Mouse (Mus musculus): ENCODE data around the gene Dtd1. TPM values are rescaled to one million over a fixed set of nuclear protein-coding genes. Genes with fewer than 3 reads are reported as not detected.
A peak's percentile ranks its signal among the peaks of the same experiment; 100 is the strongest.

Dtd1 gene
- polyA plus RNA-seq, 1 experiment from 2014 or later, result 51.0 TPM

DNA sequence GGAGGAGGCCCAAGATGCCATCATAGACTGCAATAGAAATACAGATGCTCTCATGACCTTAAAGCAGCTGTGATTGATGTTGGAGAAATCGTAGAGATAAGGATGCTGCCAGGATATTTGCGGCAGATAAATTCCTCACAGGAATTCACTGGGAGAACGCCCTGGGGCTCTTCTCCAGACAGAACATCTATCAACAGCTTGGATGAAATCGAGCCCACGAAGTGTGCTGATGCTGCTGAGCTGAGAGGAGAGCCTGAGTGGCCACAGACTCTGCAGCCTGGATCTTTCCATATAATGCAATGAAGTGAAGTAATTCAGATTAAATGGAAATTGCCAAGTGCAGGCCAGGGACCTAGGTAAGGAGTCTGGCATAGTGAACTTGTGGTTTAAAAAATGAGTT, 181.0 kb downstream of the Dtd1 start:
- H3K9ac ChIP-seq, result no peak overlapping the region

DNA sequence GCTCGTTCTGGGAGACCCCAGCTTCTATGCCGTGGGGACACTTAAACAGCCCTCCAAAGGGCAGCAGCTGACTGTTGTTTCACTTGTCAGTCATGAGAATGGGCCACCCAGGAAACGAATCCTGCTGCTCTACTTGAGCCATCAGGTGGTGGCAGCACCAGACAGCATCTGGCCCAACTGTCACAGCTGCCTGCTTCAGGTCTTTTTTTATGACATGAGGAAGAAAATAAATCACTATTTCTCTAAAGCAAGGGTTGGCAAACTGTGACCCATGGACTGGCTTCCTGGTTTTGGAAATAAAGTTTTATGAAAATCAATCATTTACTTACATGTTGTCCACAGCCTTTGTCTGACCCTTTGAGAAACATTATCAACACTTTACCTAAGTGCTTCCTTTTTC, 182.2 kb downstream of the Dtd1 start:
- Histone ChIP-seq H3K36me3 (no peaks in the 10 kb centered on the region), H3K4me2 (replicated peaks) (no peak overlapping the region), H3K27ac (no peak overlapping the region), H3K4me3 (replicated peaks) (no peak overlapping the region), H3K9ac (no peak overlapping the region), H3K4me1 (replicated peaks) (no peaks in the 10 kb centered on the region), H3K27me3 (replicated peaks) (no peaks in the 10 kb centered on the region), H3K9me3 (no peaks in the 10 kb centered on the region)
- WGBS, result 55% methylated on average over 3 of the region's 3 CpGs
- no peak for ATAC-seq

More for the DNA sequence above, 181.0 kb downstream of the Dtd1 start:
- WGBS, result 36% methylated on average over 5 of the region's 5 CpGs
- no peaks in the 10 kb centered on the region for H3K36me3 ChIP-seq
- no peak overlapping the region for H3K4me3 ChIP-seq (replicated peaks)
- H3K27me3 ChIP-seq (replicated peaks), result no peaks in the 10 kb centered on the region
- 0 out of 2 replicates have a peak, but pooled peaks have one; percentile 34 for ATAC-seq
- no peaks in the 10 kb centered on the region for H3K9me3 ChIP-seq
- H3K4me2 ChIP-seq (replicated peaks), result no peak overlapping the region
- no peak overlapping the region for H3K27ac ChIP-seq
- H3K4me1 ChIP-seq (replicated peaks), result no peaks in the 10 kb centered on the region

DNA sequence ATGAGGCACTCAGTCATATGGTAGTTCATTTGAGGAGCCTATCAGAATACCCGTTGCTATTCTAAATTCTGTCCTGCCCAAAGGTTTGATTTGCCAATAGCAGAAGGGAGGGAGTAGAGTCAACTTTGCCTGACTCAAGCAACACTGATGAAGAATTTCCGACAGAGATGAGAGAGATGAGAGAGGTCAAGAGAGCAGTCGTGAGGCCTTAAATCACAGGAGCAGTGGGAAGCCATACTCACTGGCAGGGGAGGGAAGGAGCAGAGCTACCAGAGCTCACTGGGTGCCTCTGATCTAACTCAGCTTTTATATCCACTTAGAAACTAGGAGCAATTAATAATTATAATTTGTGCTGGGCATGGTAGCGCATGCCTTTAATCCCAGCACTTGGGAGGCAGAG, 182.8 kb downstream of the Dtd1 start:
- H3K27me3 ChIP-seq (replicated peaks), result no peaks in the 10 kb centered on the region
- no peak overlapping the region for H3K4me3 ChIP-seq (replicated peaks)
- H3K4me2 ChIP-seq (replicated peaks), result no peak overlapping the region
- H3K9me3 ChIP-seq, result no peaks in the 10 kb centered on the region
- no peaks in the 10 kb centered on the region for H3K36me3 ChIP-seq
- no peak overlapping the region for H3K27ac ChIP-seq
- H3K9ac ChIP-seq, result no peak overlapping the region
- no peaks in the 10 kb centered on the region for H3K4me1 ChIP-seq (replicated peaks)
- no peak for ATAC-seq
- 56% methylated on average over 4 of the region's 4 CpGs for WGBS

DNA sequence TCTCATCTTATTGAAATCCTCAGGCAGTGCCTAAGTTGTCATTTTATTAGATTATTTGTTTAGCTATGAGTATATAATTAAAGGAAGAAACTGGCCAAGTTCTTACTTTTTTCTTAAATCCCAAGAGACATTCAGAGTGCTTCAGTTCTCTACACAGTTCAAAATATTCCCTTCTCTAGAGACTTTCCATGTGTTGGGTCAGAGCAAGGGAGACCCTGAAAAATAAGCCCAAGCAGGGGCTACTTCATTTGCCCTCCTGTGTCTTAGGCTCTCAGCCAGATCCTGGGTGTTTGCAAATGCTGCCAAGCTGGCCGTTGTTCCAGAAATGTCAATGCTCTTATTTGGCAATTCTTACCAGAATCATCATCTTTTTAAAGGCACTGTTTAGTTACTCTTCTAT, 183.5 kb downstream of the Dtd1 start:
- WGBS, result 72% methylated on average over 1 of the region's 1 CpGs
- Histone ChIP-seq H3K4me1 (replicated peaks) (no peaks in the 10 kb centered on the region), H3K4me2 (replicated peaks) (no peak overlapping the region), H3K36me3 (no peaks in the 10 kb centered on the region), H3K9me3 (no peaks in the 10 kb centered on the region), H3K27me3 (replicated peaks) (no peaks in the 10 kb centered on the region), H3K27ac (no peak overlapping the region), H3K4me3 (replicated peaks) (no peak overlapping the region), H3K9ac (no peak overlapping the region)
- ATAC-seq, result no peak

DNA sequence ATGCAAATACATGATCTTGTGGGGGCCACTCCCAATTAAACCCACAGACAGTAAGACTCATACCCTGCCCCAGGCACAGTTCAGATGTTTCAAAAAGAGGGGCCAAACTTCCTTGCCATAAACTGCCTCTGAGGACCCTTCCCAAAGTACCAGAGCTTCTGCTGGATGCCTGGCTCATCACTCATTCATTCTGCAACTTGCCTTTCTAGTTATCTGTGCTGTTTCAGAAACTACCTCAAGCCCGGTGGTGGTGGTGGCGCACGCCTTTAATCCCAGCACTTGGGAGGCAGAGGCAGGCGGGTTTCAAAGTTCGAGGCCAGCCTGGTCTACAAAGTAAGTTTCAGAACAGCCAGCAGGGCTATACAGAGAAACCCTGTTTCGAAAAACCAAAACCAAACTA, 184.1 kb downstream of the Dtd1 start:
- no peak for ATAC-seq

DNA sequence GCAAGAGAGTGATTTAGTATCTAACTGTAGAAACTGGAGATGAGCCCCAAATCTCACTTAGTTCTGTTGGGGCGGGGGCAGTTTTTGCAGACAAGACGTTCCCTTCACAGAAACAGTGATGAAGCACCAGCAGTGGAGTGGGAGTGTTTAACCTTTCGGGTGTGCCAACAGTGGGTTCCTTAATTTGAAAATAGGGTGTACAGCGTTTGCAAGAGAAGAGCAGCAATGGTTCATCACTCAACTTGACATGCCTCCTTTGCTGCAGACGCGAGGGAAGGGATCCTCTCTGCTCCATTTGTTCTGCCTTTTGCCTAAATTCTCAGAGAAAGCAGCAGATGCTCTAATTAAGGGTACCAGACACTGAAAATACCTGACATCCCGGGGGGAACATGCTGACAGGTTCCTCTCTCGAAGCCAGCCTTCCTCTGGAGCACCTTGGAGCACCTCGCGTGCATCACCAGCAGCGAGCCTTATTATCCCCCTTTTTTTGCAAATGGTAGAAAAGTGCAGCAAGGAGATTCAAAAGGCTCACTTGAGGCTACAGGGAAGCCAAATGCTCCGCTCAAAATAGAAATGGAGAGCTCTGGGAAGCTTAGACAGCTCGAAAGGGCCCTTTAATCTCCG, 192.1 kb downstream of the Dtd1 start:
- H3K9me3 ChIP-seq, result no peaks in the 10 kb centered on the region
- no peak overlapping the region for H3K27ac ChIP-seq
- H3K36me3 ChIP-seq, result no peaks in the 10 kb centered on the region
- H3K9ac ChIP-seq, result no peak overlapping the region
- no peak overlapping the region for H3K4me3 ChIP-seq (replicated peaks)
- ATAC-seq, result no peak
- no peak overlapping the region for H3K4me2 ChIP-seq (replicated peaks)
- H3K27me3 ChIP-seq (replicated peaks), result no peaks in the 10 kb centered on the region
- WGBS, result 65% methylated on average over 14 of the region's 14 CpGs
- H3K4me1 ChIP-seq (replicated peaks), result no peaks in the 10 kb centered on the region

More for the DNA sequence above, 184.1 kb downstream of the Dtd1 start:
- Histone ChIP-seq H3K4me2 (replicated peaks) (no peak overlapping the region), H3K36me3 (no peaks in the 10 kb centered on the region), H3K9me3 (no peaks in the 10 kb centered on the region), H3K4me3 (replicated peaks) (no peak overlapping the region), H3K27me3 (replicated peaks) (no peaks in the 10 kb centered on the region), H3K4me1 (replicated peaks) (no peaks in the 10 kb centered on the region), H3K27ac (no peak overlapping the region), H3K9ac (no peak overlapping the region)
- 94% methylated on average over 6 of the region's 6 CpGs for WGBS

DNA sequence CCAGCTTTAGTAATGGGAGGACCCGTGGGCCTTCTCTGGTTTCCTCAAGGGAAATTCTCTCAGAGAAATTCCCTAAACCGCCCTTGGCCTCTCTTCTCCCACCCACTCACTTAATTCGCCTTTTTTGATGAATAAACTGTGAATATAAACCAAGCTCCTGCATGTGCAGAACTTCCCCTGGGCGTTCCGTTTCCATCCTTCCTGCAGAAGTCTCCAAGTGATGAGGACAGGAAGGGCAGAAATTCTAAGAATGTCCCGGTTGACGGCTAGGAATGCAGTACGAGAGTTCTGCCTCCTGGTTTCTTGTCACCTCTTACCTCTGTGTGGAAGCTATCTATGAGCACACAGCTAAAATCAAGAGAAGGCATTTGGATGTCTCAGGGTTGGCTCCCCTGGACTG, 197.8 kb downstream of the Dtd1 start:
- 50% methylated on average over 8 of the region's 8 CpGs for WGBS

DNA sequence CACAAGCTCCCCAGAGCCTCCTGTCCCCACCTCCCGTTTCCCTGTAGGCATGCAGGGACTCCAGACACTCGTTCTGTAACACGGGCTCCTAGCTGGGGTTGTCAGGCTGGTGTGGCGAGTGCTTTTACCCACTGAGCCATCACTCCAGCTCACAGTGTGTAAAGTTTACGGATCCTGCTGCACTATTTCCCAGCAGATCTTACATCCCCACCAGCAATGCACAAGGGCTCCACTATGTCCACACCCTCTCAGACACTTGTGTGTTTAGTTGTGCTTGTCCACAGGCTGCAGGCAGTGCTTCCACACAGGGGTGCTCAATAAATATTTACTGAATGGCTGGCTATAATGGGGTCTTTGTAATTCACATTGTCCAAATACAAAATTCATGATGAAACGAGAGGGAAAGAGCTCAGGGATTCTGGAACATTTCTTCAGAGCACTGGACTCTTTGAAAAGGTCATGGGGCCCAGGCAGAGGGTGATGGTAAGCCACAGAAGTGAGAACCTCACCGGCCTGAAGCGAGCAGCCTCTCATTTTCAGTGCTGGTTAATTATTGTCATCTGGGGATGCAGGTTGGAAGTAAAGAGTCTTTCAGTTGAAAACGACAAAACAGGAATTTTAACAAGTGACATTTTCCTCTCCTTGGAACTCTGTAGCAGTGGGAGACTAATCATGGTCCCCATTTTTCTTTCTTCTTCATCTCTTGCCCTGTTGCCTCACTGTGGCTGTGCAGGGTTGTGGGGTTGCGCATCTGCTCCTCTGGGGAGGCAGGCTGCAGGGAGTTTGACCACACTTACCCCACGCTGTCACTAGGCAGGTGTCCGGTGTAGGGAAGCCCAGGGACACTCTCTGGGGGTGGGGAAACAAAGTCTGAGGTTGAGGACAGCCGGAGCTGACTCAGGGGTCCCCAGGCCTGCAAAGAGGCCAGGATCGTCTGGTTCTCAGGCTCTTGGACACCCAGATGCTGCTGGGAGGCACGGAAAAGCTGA, 208.4 kb downstream of the Dtd1 start:
- Histone ChIP-seq H3K36me3 (no peaks in the 10 kb centered on the region), H3K9me3 (no peaks in the 10 kb centered on the region), H3K27ac (0 out of 2 replicates have a peak overlapping the region, but pooled peaks have one; percentile 54), H3K4me3 (replicated peaks) (no peak overlapping the region), H3K27me3 (replicated peaks) (no peaks in the 10 kb centered on the region), H3K9ac (no peak overlapping the region), H3K4me1 (replicated peaks) (peaks cover 11% of the 10 kb centered on the region; the same call in 1 of the 2 replicates), H3K4me2 (replicated peaks) (no peak overlapping the region)
- 40% methylated on average over 15 of the region's 15 CpGs for WGBS
- ATAC-seq, result peak; percentile 66; the same call in 1 of the 2 replicates

More for the DNA sequence above, 197.8 kb downstream of the Dtd1 start:
- Histone ChIP-seq H3K9me3 (no peaks in the 10 kb centered on the region), H3K4me1 (replicated peaks) (no peaks in the 10 kb centered on the region), H3K4me3 (replicated peaks) (no peak overlapping the region), H3K4me2 (replicated peaks) (no peak overlapping the region), H3K27ac (no peak overlapping the region), H3K36me3 (no peaks in the 10 kb centered on the region), H3K9ac (no peak overlapping the region), H3K27me3 (replicated peaks) (no peaks in the 10 kb centered on the region)
- ATAC-seq, result no peak

Other genes with a start within 250 kb of the Dtd1 start
- gene Kat14, start 230.9 kb upstream of the Dtd1 start, polyA plus RNA-seq (2015; fragmentation: Nextera tagmentation; extraction: Ambion mirVana), result 41.1 and 46.9 TPM in 2 replicates
- 2.8 and 3.5 TPM in 2 replicates for gene Pet117, start 230.9 kb upstream of the Dtd1 start, polyA plus RNA-seq (2015; fragmentation: Nextera tagmentation; extraction: Ambion mirVana)
- 1.5 and 1.7 TPM in 2 replicates for gene Dzank1, start 72.5 kb upstream of the Dtd1 start, polyA plus RNA-seq (2015; fragmentation: Nextera tagmentation; extraction: Ambion mirVana)
- gene Polr3f, start 72.2 kb upstream of the Dtd1 start, polyA plus RNA-seq (2015; fragmentation: Nextera tagmentation; extraction: Ambion mirVana), result 19.1 and 20.8 TPM in 2 replicates
- 49.0 and 49.1 TPM in 2 replicates for gene Rbbp9, start 49.0 kb upstream of the Dtd1 start, polyA plus RNA-seq (2015; fragmentation: Nextera tagmentation; extraction: Ambion mirVana)
- gene Sec23b, start 43.7 kb upstream of the Dtd1 start, polyA plus RNA-seq (2015; fragmentation: Nextera tagmentation; extraction: Ambion mirVana), result 100 and 101 TPM in 2 replicates
- 40.0 and 51.6 TPM in 2 replicates for gene Smim26, start 5.8 kb upstream of the Dtd1 start, polyA plus RNA-seq (2015; fragmentation: Nextera tagmentation; extraction: Ambion mirVana)
- gene Scp2d1, start 223.8 kb downstream of the Dtd1 start, polyA plus RNA-seq (2015; fragmentation: Nextera tagmentation; extraction: Ambion mirVana), result not detected in 2 replicates

All from intestine, embryonic 15.5 days (tissue).